Mouse (Mus musculus) neural tube, embryonic 10.5 days (tissue): Measurements from ENCODE around the gene Zfp280d.

Experiments
- DNase-seq: peaks from one replicate; pipeline ENCODE4 v3.0.0-alpha.2; 2017; ENCODE audit warnings: low spot score; ENCODE audit errors: extremely low spot score

The Zfp280d gene

DNA sequence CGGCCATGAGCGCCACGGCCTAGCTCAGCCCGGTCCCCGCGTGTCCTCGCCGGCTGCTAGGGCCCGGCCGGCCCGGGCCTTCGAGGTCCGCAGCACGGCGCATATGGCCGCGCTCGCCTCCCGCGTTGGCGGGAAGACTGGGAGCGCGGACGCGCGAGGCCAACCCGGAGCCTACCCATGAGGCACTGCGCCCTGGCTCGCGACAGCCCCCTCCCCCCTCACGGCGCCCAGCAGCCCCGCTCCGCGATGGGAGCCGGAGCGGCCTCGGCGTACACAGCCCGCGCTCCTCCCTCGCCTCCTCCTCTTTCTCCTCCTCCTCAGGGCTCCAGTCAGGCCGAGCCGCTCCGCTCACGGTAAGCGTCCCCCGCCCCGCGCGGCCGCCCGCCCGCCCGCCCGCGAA lies at the start of gene Zfp280d:
Zfp280d (plus strand) TSS at position 184 of the 400 bp plus-strand sequence.
- peak; percentile 92 for DNase-seq

DNA sequence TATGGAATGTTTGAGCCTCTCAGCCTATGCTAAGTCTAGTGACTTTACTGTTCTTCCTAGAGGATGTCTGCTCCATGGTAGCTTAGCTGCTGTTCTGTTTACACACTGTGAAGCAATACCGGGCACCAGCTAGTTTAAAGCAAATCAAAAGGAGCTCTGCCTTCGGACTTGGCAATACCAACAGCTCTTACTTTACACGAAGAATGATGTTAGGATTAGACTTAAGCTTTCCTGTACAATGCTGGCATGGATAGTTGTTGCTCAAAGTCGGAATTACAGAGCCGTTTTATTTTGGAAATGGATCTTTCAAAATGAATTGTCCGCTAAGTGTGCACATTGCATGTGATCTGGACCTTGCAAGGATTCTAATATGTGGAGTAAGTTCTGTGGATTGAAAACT lies 48.1 kb upstream of the Zfp280d start:
- no peak for DNase-seq

DNA sequence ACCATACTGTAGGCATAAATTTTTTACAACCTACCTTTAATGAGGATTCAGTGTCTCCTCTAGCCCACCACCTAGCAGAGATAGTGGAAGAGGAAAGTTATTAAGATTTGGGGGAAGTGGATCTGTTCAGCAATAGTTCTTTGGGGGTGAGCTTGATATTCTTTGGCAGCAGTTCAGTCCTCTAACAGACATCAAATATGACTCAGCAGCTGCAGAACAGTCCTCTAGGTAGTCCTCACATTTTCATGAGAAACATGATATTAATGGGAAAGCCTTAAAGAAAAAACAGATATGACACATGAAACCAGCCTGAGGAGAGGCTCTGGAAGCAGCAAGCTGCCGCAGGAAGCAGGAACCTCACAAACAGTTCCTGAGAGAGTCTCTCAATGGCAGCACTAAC lies 22.0 kb upstream of the Zfp280d start:
- no peak for DNase-seq

DNA sequence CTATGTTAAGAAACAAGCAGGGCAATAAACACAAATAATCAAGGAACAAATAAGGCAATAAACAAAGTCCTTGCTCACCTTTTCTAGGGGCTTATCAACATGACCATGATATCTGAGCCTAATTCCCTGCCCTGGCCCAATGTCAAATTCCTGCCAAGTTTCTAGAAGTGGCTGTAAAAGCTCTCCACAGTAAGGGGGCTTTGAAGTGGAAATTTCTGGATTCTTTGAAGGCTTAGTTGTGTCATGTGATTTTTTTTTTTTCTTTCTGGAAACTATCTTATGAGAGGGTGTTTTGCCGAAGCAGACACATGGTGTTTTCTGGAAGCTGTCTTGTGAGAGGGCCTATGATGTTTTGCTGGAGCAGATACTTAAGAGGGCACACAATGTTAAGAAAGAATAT lies 19.4 kb upstream of the Zfp280d start:
- no peak for DNase-seq

DNA sequence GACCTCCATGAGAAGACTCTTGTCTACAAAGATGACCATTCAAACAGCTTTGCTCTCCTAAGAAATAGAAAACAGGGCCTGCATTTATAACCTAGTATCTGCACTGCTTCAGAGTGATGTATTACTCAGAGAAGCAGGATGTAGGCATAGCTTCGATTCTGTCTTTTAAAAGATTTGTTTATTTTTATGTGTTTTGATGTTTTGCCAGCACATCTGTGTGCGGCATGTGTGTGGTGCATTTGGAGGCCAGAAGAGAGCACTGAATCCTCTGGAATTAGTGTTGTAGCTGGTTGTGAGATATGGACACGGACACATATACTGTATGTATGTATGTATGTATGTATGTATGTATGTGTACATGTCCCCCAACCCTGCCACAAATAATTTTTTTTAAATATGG lies 18.0 kb upstream of the Zfp280d start:
- DNase-seq: no peak

DNA sequence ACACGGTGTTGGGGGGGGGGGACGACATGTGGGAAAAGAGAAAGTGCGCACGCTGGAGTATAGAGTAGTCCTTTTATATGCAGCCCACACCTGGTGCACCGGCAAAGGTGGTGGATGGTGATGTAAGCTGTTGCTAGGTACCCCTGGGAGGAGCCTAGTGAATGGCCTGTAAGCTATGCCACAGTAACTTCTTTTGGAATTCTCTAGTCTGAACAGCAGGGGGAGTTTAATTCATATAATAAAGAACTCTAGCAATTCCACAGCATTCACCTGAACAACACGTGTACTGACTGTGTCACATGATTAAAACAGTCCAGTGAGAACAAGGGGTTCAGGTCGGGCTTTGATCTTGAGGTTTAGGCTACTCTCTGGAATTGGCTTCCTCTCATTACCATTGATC lies 14.3 kb upstream of the Zfp280d start:
- DNase-seq: no peak

DNA sequence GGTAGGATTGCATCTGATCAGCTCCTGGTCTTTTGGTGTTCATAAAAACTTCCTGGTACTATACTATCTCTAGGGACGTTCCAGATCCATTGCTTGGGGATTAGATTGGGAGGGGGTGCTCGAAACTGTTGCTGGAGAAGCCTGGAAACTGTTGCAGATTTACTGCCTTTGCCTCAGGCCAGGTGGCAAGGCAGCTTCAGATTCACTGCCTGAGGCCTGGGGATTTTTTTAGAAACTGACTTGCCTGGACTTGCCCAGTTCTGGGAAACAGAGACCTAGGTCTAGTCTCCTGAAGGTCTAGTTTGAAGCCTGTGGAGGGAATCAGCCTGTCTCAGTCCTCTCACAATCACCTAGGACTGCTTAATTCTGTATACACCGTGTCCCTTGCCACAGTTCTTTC lies 9.8 kb upstream of the Zfp280d start:
- DNase-seq: no peak

DNA sequence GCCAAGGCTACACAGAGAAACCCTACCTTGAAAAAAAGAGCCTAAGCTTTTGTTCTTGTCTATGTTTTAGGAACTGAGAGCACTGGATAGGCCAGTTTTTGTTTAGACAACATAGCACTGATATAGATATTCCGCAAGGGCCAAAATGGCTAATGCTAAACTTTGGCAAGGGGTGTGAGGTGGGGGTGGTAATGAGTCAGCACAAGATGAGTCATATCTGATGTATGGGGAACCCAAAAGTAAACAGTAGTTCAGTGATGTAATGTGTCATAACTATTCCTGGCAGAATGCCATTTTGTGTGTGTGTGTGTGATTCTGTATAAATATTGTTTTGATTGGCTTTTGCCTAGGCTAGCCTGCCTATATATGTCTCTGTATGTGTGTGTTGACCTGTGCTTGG lies 4.5 kb upstream of the Zfp280d start:
- DNase-seq: no peak

DNA sequence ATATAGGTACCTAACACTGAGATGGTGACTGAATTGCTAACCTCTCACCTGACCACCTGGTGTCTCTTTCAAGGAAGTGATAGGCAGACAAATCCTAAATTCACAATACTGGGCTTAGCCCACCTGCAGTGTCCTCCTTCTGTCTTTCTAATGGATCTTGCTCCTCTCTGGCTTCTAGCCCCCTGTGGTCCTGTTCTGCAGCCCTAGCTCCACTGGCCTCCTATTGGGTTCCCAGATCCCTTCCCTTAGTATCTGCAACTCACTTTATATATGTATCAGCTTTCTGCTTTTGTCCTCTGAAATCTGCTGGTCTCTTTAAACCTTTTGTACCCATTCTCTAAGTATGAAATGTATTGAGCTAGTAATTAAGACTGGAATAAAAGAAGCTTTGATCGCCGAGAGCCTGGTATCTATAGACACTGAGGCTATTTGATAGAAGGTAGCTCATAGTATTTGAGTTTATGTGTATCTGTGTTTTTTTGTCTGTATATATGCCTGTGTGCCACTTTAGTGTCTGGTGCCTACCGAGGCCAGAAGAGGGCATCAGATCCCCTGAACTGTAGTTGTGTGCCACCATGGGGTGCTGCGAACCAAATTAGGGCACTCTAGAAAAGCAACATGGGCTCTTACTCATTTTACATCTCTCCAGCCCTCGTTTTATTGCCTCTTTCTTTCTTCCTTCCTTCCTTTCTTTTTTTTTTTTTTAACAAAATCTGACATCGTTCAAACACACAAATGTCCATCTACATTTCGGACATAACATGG lies 832 bp upstream of the Zfp280d start:
- no peak for DNase-seq

DNA sequence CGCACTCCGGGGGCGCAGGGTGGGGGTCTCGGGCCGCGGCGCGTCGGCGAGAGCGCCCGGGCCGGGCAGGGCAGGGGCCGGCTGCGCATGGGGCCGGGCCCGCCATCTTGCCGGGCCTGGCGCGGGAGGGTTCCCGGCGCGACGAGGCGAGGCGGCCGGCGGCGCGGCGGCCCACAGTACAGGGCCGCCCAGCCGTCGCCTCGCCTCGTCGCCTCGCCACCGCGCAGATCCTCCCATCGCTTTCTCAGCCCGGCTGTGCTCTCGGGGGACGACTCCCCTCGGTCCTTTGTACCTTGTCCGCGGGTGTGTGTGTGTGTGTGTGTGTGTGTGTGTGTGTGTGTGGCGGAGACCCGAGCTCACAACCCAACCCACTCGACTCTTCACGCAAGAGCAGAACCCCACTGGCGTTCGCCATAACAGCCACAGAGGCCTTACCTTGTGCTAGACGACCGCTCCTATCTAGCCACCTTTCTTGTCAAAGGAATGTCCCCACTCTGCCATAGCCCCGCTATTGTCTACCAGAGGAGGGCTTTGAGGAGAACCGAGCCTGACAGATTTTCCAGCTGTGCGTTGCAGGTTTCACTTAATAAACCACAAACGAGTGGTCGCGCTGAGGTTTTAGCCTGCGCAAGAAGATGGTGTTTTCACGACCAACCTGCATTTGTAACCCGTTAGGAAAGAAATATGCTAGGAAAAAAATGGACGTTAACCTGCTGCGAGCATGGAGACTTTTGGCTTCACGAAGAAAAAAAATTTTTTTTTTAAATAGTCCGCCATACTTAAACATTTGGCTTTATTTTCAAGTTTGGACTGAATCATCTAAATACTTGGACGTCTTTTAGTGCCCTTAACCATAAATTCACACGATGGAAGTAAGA lies 680 bp downstream of the Zfp280d start:
- peak; percentile 83 for DNase-seq

DNA sequence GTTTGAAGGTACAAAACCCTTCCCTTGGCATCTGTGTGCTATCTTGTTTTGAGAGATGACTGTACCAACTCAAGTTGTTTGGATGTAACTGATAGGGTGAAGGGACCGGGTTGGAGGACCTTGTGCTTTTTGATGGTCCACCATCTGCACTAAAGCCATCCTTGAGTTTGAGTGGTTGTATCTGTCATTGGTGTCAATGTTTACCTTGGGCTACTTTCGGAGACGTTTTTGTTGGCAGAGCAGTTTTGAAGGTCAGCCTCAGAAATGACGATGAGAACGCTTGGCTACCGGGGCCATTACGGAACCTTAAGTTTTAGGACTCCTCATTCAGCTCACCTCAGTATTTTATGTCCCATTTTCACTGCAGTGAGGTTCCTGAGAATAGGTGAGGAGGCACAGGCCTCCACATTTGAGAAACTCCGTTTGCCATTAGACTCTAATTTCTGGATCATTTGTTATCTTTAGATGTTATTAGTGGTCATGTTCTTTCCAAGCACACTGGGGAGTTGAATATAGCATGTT lies 1.4 kb downstream of the Zfp280d start:
- peak; percentile 29 for DNase-seq

DNA sequence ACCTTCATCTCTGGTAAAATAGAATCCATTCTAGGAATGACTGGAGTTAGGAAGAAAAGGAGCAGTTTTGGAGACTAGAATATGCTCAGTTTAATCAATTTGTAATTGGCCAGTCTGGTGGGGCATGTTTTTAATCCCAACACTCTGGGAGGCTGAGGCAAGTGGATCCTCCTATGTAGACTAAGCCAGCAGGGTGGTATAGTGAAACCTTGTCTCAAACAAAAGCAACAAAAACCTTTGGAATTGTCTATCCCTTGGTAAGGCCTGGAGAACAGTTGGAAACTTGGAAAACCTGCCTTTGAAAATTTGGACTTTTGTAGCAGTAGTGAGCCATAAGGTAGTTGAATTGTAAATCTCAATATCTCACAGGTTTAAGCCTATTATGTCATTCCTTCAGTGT lies 2.3 kb downstream of the Zfp280d start:
- DNase-seq: no peak

DNA sequence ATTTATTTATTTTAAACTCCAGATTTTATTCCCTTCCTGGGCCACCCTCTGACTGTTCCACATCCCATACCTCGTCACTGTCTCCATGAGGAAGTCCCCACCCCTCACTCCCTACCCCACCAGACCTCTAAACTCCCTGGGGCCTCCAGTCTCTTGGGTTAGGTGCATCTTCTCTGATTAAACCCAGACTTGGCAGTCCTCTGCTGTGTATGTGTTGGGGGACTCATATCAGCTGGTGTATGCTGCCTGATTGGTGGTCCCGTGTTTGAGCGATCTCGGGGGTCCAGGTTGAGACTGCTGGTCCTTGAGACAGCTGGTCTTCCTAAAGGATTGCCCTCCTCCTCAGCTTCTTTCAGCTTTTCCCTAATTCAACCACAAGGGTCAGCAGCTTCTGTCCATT lies 5.3 kb downstream of the Zfp280d start:
- no peak for DNase-seq

DNA sequence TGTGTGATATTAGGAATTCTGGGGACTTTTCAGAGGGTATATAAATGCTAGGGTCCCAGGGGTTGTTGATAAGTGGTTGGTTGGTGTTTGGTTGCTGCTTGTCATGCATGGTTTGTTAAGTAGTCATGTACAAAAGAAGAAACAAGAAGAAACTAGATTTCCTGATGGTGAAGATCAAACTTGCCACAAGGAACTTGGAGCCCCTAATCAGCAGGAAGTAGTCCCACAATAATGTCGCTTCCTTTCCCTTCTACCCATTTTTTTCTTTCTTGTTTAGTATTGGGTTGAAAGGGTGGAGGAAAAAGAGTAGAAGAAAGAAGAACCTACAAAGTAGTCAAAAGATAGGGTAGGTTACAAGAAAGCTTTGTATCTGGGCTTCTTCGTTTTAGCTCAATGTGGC lies 13.0 kb downstream of the Zfp280d start:
- DNase-seq: no peak

DNA sequence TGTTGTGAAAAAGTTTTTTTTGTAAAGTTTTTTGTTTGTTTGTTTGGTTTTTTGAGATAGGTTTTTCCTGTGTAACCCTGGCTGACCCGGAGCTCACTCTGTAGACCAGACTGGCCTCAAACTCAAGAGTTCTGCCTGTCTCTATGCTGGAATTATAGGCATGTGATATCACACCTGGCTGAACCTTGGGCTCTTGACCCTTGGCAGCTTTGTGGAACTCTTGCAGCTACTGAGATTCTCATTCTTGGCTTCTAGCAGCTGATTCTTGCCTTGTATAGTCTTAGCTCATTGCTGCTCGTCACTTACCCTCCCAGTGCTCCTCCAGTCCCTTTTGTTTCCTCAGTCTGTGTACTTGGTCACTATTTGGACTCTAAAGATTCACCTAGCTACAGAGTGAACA lies 13.6 kb downstream of the Zfp280d start:
- DNase-seq: no peak

DNA sequence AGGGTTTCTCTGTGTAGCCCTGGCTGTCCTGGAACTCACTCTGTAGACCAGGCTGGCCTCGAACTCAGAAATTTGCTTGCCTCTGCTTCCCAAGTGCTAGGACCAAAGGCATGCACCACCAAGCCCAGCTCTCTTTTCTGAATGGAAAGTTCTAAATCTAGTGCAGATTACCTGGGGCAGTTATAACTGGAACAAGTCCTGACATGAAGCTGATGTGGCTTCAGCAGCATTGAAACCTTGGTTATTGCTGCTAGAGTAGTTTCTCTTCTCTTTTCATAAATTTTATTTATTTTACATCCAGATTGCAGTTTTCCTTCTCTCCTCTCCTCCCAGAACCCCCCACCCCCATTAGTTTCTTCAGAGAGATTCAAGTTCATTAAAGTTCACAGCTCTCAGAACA lies 14.4 kb downstream of the Zfp280d start:
- no peak for DNase-seq

DNA sequence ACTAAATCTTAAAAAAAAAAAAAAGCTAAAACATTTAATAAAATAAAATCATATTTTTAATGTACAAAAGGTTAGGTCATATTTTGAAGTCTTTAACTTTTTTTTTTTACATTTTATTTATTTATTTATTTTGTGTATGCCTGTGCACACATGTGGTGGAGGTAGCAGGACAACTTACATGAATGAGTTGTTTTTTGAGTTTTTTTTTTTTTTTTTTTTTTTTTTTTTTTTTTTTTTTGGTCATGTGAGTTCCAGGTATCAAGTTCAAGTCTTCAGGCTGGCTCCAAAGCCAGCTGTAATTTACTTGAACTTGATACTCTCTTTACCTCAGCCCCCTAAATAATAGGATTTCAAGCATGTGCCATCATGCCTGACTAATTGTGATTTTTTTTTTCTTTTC lies 19.4 kb downstream of the Zfp280d start:
- DNase-seq: no peak

DNA sequence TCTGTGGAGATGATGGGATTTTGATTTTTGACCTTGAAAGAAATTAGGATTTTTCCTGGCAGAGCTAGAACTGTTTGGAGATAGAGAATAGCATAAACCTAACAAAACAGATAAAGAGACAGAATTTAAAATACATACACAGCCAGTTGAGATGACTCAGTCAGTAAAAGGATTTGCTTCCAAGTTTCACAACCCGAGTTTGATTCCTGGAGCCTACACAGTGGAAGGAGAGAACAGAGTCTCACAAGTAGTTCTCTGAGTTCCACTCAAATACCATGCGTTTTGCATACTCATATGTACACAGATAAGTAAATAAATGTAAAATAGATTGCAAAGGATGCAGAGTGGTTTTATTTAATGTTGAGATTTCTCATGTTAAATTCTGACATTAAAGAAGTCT lies 35.1 kb downstream of the Zfp280d start:
- DNase-seq: no peak

DNA sequence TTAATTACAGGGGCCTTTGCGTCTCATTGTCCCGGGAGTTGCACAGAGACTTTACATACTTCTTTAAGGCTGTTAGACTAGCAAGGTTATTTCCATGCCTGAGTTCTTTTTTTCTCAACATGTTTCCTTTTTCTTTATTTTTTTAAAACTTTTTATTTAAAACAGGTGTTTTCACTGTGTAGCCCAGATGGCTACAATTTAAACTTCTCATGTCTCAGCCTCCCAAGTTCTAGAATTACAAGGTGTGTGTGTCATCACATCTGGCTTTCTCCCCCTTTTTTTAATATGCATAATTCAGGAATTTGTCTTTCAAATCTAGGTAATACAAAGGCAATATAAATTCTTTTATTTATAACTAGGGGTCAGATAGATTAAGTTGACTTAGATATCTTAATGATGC lies 58.6 kb downstream of the Zfp280d start:
- DNase-seq: no peak

DNA sequence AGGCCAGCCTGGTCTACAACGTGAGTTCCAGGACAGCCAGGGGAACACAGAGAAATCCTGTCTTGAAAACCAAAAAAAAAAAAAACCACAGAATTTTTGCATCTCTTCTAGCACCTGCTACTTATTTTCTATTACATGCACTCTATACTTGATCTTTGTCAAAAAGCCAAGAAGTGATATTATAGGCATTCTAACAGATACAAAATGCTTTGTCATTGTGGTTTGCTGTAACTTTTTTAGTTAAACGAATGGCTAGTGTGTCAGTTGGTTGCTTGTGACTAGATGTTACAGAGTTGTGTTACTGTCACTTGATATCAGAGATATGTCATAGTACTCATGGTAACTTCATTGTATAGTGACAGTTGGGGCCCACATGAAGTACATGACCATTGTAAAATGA lies 61.4 kb downstream of the Zfp280d start:
- DNase-seq: no peak

DNA sequence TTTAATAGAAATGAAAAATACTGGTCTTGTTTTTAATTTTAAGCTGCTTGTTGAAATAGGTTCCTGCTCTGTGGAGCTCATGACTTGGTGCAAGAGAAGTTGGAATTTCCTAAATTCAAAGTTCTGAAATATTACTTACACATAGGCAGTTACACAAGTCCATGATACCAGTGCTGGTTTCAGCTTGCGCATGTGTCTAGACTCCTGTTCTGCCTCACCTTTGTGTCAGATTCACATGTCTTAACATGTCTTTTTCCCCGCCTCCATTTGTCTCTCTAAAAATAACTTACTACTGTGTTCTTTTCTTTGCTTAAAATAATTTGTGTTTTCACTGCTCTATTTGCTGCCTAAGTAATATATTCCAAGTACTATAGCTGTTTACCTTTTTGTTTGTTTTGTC lies 64.5 kb downstream of the Zfp280d start:
- no peak for DNase-seq

DNA sequence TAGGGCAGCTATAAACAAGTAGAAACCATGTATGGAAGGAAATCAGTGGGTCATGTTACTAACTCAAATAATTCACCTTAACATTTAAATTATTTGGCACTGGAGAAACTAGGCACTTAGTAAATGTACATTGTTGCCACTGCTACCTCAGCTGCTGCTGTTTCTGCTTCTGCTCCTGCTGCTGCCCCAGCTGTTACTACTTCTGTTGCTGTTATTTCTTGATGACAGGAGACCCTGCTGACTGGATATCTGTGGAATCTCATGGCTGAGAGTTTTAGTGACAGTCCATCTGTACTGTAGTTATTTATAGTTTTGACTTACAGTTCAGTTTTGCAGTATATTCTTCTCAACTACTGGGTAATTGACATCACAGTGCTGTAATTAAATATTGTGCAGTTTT lies 69.2 kb downstream of the Zfp280d start:
- DNase-seq: no peak

DNA sequence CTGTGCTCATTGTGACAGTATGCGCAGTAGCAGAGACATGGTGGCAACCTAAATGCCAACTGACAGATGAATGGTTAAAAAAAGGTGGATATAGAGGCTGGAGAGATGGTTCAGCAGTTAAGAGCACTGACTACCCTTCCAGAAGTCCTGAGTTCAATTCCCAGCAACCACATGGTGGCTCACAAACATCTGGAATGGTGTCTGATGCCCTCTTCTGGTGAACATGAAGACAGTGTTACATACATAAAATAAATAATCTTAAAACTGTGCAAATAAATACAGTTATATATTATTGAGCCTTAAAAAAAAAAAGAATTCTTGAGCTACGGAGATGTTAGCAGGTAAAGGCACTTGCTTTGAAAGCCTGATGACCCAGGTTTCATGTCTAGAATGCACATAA lies 97.7 kb downstream of the Zfp280d start:
- DNase-seq: no peak
